Mouse (Mus musculus): Measurements from ENCODE around the gene Trim25.

Trim25 gene

GRCm38 (mm10) chr11:88995616-88996015 is 3.6 kb upstream of the Trim25 start:
- DNase-seq = no peak

DNA sequence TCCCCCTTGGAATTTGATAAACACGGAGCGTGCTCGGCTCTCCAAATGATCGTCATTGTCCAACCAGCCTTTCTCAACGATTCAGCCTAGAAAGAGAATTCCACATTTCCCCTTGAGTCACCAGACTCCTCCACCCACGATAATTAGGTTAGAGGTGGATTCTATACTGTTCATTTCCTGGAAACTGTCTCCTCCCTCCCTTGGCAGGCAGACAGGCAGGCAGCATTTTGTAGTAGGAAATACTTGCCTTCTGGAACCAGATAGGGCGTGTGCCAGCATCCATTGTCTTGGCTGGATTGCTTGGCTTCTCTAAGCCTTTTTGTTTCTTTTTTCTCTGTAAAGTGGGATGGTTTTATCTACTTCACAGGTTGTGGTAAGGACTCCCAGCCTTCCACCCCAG is 2.7 kb upstream of the Trim25 start:
- no peak for DNase-seq

DNA sequence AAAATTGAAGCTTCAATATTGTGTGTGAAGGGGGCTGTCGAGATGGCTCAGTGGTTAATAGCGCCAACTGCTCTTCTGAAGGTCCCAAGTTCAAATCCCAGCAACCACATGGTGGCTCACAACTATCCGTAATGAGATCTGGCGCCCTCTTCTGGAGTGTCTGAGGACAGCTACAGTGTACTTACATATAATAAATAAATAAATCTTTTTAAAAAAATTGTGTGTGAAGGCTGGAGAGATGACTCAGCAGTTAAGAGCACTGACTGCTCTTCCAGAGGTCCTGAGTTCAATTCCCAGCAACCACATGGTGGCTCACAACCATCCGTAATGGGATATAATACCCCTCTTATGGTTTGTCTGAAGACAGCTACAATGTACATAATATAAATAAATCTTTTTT is 1.8 kb upstream of the Trim25 start:
- peak; percentile 52 for DNase-seq

DNA sequence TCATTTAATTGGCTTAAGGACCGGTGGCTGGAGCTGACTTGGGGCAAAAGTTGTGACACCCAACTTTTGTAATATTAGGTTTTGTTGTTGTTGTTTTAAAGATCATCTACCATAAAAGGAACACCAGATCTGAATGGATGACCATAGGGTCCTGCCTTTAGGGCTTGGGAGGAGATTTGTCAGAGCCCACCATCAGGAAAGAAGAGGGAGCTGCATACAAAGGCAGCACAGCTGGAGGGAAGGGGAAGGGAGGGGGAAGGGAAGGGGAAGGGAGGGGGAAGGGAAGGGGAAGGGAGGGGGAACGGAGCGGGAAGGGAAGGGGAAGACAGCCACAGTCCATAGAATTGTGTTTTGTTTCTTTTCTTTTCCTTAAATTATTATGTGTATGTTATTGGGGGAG is 770 bp upstream of the Trim25 start:
- no peak for DNase-seq

GRCm38 (mm10) chr11:88999723-89000526 is 749 bp downstream of the Trim25 start:
- peak; percentile 67 for DNase-seq

GRCm38 (mm10) chr11:89000527-89000819 is 1.3 kb downstream of the Trim25 start:
- no peak for DNase-seq

DNA sequence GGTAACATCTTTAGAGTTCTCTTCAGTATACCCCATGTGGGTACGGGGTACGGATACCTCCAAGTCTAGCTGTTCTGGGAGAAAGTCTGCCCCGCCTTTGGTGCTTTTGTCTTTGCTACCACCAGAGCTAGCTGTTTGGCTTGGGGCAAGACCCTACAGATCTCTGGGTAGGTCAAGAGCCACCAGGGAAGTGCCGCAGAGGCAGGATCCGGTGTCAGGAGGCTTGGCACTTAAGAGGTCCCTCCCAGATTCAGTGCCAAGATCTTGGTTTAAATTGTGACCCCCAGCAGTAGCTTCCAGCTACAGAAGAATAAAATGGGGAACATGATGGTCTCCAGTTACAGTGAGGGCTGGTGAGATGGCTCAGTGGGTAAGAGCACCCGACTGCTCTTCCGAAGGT is 2.4 kb downstream of the Trim25 start:
- DNase-seq = no peak

DNA sequence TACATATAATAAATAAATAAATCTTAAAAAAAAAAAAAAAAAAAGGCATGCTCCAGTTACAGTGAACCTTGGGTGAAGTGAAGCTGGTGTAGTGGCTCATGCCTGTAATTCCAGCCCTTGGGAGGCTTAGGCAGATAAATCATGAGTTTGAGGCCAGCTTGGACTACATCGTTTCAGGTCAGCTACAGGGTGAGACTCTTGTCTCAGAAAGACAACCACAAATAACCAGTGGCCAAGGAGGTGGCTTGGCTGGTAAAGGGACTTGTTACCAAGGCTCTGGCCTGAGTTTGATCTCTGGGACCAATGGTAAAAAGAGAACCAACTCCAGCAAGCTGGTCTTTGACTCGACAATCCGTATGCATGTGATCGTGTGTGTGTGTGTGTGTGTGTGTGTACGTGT is 2.9 kb downstream of the Trim25 start:
- no peak for DNase-seq

- no peak for DNase-seq
Measured at GRCm38 (mm10) chr11:89002621-89003020, 3.4 kb downstream of the Trim25 start.

- DNase-seq = peak; percentile 74
Measured at GRCm38 (mm10) chr11:89003078-89003477, 3.9 kb downstream of the Trim25 start.

GRCm38 (mm10) chr11:89003726-89004125 is 4.5 kb downstream of the Trim25 start:
- DNase-seq = no peak

DNA sequence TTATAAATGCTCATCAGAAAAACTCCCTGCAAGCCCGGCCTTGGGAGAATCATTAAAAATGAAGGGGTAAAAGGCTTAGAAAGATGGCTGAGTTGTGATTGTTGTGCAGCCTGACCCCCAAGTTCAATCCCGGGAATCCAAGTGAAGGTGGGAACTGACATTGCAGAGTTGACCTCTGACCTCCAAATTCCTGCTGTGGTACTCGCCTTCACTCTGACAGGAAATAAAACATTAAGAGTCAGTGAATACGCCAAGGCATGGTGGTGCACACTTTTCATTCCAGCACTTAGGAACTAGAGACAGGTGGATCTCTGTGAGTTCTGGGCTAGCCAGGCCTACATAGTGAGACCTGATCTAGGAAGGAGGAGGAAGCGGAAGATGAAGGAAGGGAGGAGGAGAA is 6.3 kb downstream of the Trim25 start:
- no peak for DNase-seq

DNA sequence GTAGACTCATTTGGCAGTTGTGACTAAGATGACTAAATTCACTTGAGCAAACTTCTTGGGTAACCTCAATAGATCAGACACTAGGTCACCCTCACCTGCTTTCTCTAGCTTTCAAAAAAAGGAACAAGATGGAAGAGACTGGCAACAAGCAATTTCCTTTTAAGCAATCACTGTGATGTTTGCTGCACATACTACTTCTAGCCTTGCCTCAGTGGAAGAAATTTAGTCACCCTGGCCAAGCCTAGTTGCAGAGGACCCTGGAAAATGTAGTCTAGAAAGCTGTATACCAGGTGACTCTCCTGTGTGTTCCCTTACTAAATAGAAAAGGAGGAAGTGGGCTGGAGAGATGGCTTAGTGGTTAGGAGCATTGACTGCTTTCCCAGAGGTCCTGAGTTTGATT is 7.2 kb downstream of the Trim25 start:
- no peak for DNase-seq

DNA sequence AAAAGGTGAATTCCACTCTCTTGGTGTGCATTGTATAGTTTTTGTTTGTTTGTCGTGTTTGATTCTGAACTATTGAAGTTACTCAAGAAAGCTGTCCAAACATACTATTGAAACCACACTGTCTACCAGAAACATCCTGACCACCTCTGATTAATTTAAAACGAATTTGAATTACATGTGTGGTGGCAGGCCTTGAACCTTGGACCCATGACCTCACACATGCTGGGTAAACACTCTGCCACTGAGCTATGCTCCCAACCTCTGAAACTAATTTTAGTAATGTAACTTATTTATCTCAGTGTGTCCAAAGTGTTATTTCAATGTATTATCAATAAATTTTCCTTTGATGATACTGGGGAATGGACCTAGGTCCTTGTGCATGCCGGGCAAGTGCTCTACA is 8.4 kb downstream of the Trim25 start:
- peak; percentile 66 for DNase-seq

- DNase-seq = no peak
Measured at GRCm38 (mm10) chr11:89009066-89009465, 9.9 kb downstream of the Trim25 start.

- DNase-seq = no peak
Measured at GRCm38 (mm10) chr11:89009496-89009895, 10.3 kb downstream of the Trim25 start.

GRCm38 (mm10) chr11:89012241-89012640 is 13.1 kb downstream of the Trim25 start:
- DNase-seq = peak; percentile 92

- no peak for DNase-seq
Measured at GRCm38 (mm10) chr11:89017514-89018182, 18.5 kb downstream of the Trim25 start.

- DNase-seq = no peak
Measured at GRCm38 (mm10) chr11:89020681-89021305, 21.6 kb downstream of the Trim25 start.

GRCm38 (mm10) chr11:89021687-89022086 is 22.5 kb downstream of the Trim25 start:
- no peak for DNase-seq

DNA sequence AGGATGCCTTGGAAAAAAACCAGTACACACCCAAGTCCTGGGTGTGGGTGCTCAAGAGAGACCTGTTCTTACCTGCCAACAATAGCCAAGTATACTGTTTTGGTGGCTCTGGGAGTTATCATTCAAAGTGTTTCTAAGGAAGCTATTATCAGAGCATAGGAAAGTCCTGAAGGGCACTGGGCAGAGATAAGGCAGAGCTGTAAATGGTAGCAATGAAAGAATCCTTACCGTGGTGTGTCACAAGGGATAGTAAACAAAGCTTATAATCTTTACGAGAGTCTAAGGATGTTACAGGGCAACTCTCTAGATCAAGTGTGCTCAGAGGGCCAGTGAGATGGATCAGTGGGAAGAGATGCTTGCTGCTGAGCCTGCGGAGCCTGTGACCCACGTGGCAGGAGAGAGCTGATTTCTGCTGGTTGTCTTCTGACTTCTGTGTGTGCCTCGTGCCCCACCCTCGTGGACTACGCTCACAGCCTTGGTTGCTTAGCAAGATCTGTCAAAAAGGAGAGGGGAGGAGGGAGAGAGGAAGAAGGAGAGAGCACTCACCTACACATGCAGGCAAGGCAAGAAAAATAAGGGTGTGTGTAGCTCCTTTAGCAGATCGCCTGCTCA is 23.1 kb downstream of the Trim25 start:
- no peak for DNase-seq

DNA sequence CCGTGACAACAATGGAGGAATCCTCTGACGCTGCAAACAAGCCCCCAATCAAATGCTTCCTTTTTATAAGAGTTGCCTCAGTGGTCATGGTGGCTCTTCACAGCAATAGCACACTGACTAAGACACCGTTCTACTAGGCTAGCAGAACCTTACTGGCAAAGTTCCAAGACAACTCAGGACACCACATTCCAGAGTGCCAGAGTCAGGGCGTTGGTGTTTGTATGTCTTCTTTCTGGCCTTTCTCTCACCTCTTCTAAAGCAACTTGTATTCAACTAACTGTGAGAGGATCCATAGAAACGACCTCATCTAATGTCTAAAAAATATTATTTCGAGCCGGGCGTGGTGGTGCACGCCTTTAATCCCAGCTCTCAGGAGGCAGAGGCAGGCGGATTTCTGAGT is 24.3 kb downstream of the Trim25 start:
- peak; percentile 55 for DNase-seq

DNA sequence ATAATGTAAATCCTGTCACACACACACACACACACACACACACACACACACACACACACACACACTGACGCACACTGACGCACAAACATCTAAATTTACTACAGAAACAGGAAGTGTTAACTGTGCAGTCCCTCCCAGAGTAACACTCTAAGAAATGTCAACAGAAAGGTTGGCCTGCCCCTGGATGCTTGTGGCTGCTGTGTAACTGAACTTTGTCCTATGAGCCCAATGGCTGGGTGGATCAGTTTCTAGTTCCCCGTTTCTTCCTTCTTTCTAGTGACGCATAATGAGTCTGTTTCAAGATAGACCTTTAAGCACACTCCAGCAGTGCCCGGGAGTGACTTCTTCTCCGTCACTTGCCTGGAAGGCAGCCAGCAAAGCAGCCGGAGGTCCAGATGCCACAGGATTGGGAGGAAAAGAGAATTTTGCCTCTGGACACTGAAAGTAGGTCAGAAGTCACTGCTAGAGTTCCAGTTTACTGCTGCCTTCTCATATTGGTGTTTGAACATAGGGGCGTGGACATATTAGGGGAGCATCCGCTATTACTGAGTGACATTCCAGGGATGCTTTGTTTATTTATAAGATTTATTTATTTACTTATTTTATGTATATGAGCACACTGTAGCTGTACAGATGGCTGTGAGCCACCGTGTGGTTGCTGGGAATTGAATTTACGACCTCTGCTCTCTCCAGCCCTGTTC is 25.2 kb downstream of the Trim25 start:
- peak; percentile 93 for DNase-seq
